Mouse (Mus musculus): ENCODE results near the gene Tbc1d8. TPM values are rescaled to one million over a fixed set of nuclear protein-coding genes. Genes with fewer than 3 reads are reported as not detected.

Tbc1d8 gene
- total RNA-seq, 2 experiments from 2014 or later: 5.6 to 6.3 TPM

GRCm38 (mm10) chr1:39374231-39374809 lies 104.2 kb downstream of the Tbc1d8 start:
- no peak for DNase-seq (ENCODE audit: low spot score)
- intact Hi-C loops (cut with DNase I): no loop called here

GRCm38 (mm10) chr1:39373378-39373777 lies 105.2 kb downstream of the Tbc1d8 start:
- DNase-seq (ENCODE audit: low spot score): no peak
- intact Hi-C loops (cut with DNase I): no loop called here

- intact Hi-C loops (cut with DNase I): no loop called here
- DNase-seq (ENCODE audit: low spot score): no peak
Observed at GRCm38 (mm10) chr1:39372220-39372843, 106.2 kb downstream of the Tbc1d8 start.

- intact Hi-C loops (cut with DNase I): no loop called here
- no peak for DNase-seq (ENCODE audit: low spot score)
Observed at GRCm38 (mm10) chr1:39370431-39370830, 108.1 kb downstream of the Tbc1d8 start.

- no peak for DNase-seq (ENCODE audit: low spot score)
- intact Hi-C loops (cut with DNase I): no loop called here
Observed at GRCm38 (mm10) chr1:39368267-39368841, 110.2 kb downstream of the Tbc1d8 start.

- intact Hi-C loops (cut with DNase I): no loop called here
- peak; percentile 98 for DNase-seq (ENCODE audit: low spot score)
Observed at GRCm38 (mm10) chr1:39367601-39368266, 110.8 kb downstream of the Tbc1d8 start, which contains the start of gene Rpl31. Gene Rpl31 (plus strand): TSS chr1:39367842.

GRCm38 (mm10) chr1:39367045-39367444 lies 111.5 kb downstream of the Tbc1d8 start:
- intact Hi-C loops (cut with DNase I): no loop called here
- DNase-seq (ENCODE audit: low spot score): no peak

- intact Hi-C loops (cut with DNase I): no loop called here
- no peak for DNase-seq (ENCODE audit: low spot score)
Observed at GRCm38 (mm10) chr1:39365562-39365961, 113.0 kb downstream of the Tbc1d8 start.

GRCm38 (mm10) chr1:39362515-39362893 lies 116.1 kb downstream of the Tbc1d8 start:
- intact Hi-C loops (cut with DNase I): no loop called here
- no peak for DNase-seq (ENCODE audit: low spot score)

- DNase-seq (ENCODE audit: low spot score): no peak
- intact Hi-C loops (cut with DNase I): no loop called here
Observed at GRCm38 (mm10) chr1:39361754-39362514, 116.6 kb downstream of the Tbc1d8 start.

- DNase-seq (ENCODE audit: low spot score): no peak
- intact Hi-C loops (cut with DNase I): no loop called here
Observed at GRCm38 (mm10) chr1:39349427-39349826, 129.1 kb downstream of the Tbc1d8 start.

- DNase-seq (ENCODE audit: low spot score): no peak
- intact Hi-C loops (cut with DNase I): no loop called here
Observed at GRCm38 (mm10) chr1:39349001-39349400, 129.6 kb downstream of the Tbc1d8 start.

- intact Hi-C loops (cut with DNase I): no loop called here
- no peak for DNase-seq (ENCODE audit: low spot score)
Observed at GRCm38 (mm10) chr1:39344981-39345600, 133.5 kb downstream of the Tbc1d8 start.

GRCm38 (mm10) chr1:39343242-39343641 lies 135.3 kb downstream of the Tbc1d8 start:
- intact Hi-C loops (cut with DNase I): no loop called here

GRCm38 (mm10) chr1:39341807-39342206 lies 136.7 kb downstream of the Tbc1d8 start:
- no peak for DNase-seq (ENCODE audit: low spot score)
- intact Hi-C loops (cut with DNase I): loop anchor here (2.0 kb wide), 1 partner anchor 341 kb away; no protein-coding TSS in a partner anchor

More at GRCm38 (mm10) chr1:39343242-39343641, 135.3 kb downstream of the Tbc1d8 start:
- no peak for DNase-seq (ENCODE audit: low spot score)

GRCm38 (mm10) chr1:39340647-39341046 lies 137.9 kb downstream of the Tbc1d8 start:
- intact Hi-C loops (cut with DNase I): loop anchor here (1.0 to 2.0 kb wide), 2 partner anchors 330 to 340 kb away; no protein-coding TSS in a partner anchor
- DNase-seq (ENCODE audit: low spot score): no peak

- no peak for DNase-seq (ENCODE audit: low spot score)
- intact Hi-C loops (cut with DNase I): loop anchor here (1.0 to 2.0 kb wide), 2 partner anchors 330 to 339 kb away; no protein-coding TSS in a partner anchor
Observed at GRCm38 (mm10) chr1:39340156-39340555, 138.4 kb downstream of the Tbc1d8 start.

- intact Hi-C loops (cut with DNase I): loop anchor here (5.0 kb wide), 1 partner anchor 127 kb away; no protein-coding TSS in a partner anchor
Observed at GRCm38 (mm10) chr1:39339455-39339854, 139.1 kb downstream of the Tbc1d8 start.

GRCm38 (mm10) chr1:39338831-39339230 lies 139.7 kb downstream of the Tbc1d8 start:
- intact Hi-C loops (cut with DNase I): loop anchor here (5.0 kb wide), 1 partner anchor 127 kb away; no protein-coding TSS in a partner anchor
- no peak for DNase-seq (ENCODE audit: low spot score)

More at GRCm38 (mm10) chr1:39339455-39339854, 139.1 kb downstream of the Tbc1d8 start:
- no peak for DNase-seq (ENCODE audit: low spot score)

All from heart, postnatal 25 days (tissue).